20 mouse cellular contexts compared by ENCODE assay signal in the genomic region with DNA sequence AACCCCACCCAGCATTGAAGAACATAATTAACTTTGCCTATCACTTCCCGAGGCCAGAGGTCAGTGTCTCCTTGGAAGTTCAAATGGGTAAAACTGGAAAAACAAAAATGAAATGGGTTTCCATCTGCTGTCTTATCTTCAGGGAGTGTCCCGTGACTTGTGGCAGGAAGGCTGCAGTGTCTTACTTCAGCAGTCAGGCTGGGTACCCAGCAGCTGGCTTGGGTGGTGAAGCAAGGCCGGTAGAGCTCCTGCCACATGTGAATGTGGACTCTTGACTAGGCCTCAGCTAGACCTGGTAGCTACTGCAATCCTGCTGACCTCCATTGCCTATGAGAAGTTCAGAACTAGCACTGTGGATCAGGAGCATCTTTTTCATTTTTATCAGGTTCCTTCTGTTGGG. TPM values are rescaled to one million over a fixed set of nuclear protein-coding genes. Genes with fewer than 3 reads are reported as not detected.
DNase-seq lines count a peak whose midpoint lies in the region; ATAC-seq lines count a peak whose summit lies in the region.
"Had no signal": no experiment of that assay in that cellular context is flagged by ENCODE, and none has a peak within 500 bp of the region (broad histone marks: within the 10 kb centered on the region; RNA-seq: fewer than 3 reads in every experiment).

No protein-coding gene starts in this region.

- 62% methylated on average over 3 of the region's 3 CpGs for WGBS in kidney, embryonic 16.5 days
- 56% methylated on average over 3 of the region's 3 CpGs for WGBS in intestine, embryonic 15.5 days
- WGBS in limb, embryonic 10.5 days = 86% methylated on average over 3 of the region's 3 CpGs

- peaks cover 9% of the 10 kb centered on the region for H3K4me1 ChIP-seq in kidney, embryonic 16.5 days (ENCODE audit: insufficient read depth, low read length)
- H3K4me1 ChIP-seq in intestine, embryonic 15.5 days (replicated peaks) = peaks cover 7% of the 10 kb centered on the region
- no peaks in the 10 kb centered on the region for H3K4me1 ChIP-seq in limb, embryonic 10.5 days
- H3K4me1 ChIP-seq: hindbrain, embryonic 13.5 days had no signal

- H3K27me3 ChIP-seq in kidney, embryonic 16.5 days (ENCODE audit: insufficient read depth, low read length) = no peaks in the 10 kb centered on the region
- H3K27me3 ChIP-seq in intestine, embryonic 15.5 days (replicated peaks) = no peaks in the 10 kb centered on the region
- no peaks in the 10 kb centered on the region for H3K27me3 ChIP-seq in limb, embryonic 10.5 days (ENCODE audit: low read depth, poor library complexity, severe bottlenecking)
- H3K27me3 ChIP-seq: CH12.LX; embryonic facial prominence, embryonic 13.5 days; forebrain, embryonic 12.5 days; heart, embryonic 12.5 days; hindbrain, embryonic 13.5 days had no signal

- peak overlapping the region; percentile 17; the same call in 1 of the 2 replicates for H3K27ac ChIP-seq in kidney, embryonic 16.5 days (ENCODE audit: low read length)
- H3K27ac ChIP-seq in intestine, embryonic 15.5 days = peak overlapping the region; percentile 34; the same call in 1 of the 2 replicates
- H3K27ac ChIP-seq in limb, embryonic 10.5 days = no peak overlapping the region
- H3K27ac ChIP-seq: embryonic facial prominence, embryonic 13.5 days; forebrain, embryonic 12.5 days; hindbrain, embryonic 13.5 days; hindbrain, postnatal 0 days had no signal

- no peak for ATAC-seq in kidney, embryonic 16.5 days (ENCODE audit: low FRiP score, low TSS enrichment)
- ATAC-seq in intestine, embryonic 15.5 days = peak; percentile 63
- ATAC-seq: forebrain, embryonic 16.5 days; hindbrain, postnatal 0 days had no signal

- peaks cover 39% of the 10 kb centered on the region for H3K36me3 ChIP-seq in kidney, embryonic 16.5 days (ENCODE audit: insufficient read depth, low read length)
- H3K36me3 ChIP-seq in intestine, embryonic 15.5 days = peaks cover 22% of the 10 kb centered on the region
- H3K36me3 ChIP-seq in limb, embryonic 10.5 days = peaks cover 60% of the 10 kb centered on the region

- DNase-seq in heart, adult 11 months = peak; percentile 84
- DNase-seq in heart, postnatal 25 days (ENCODE audit: low spot score) = no peak
- no peak for DNase-seq in kidney, adult 9 months
- DNase-seq in limb, embryonic 10.5 days (ENCODE audit: low spot score) = peak; percentile 21
- no peak for DNase-seq in left cerebral cortex, adult 8-10 months (ENCODE audit: low spot score in 2 of 2)
- DNase-seq: adrenal gland, adult 2 months; adrenal gland, postnatal 25 days; cerebellum, adult 18-20 months; cerebellum, adult 9-11 months; cerebellum, postnatal 36 days; gastrocnemius, postnatal 36 days had no signal

- no peak overlapping the region for H3K9ac ChIP-seq in kidney, embryonic 16.5 days (replicated peaks; ENCODE audit: low read length)
- no peak overlapping the region for H3K9ac ChIP-seq in intestine, embryonic 15.5 days
- H3K9ac ChIP-seq: embryonic facial prominence, embryonic 13.5 days; forebrain, embryonic 12.5 days; heart, embryonic 12.5 days; hindbrain, embryonic 13.5 days had no signal

- no peak overlapping the region for H3K4me2 ChIP-seq in kidney, embryonic 16.5 days (replicated peaks; ENCODE audit: low read depth, low read length)
- no peak overlapping the region for H3K4me2 ChIP-seq in intestine, embryonic 15.5 days (replicated peaks)
- H3K4me2 ChIP-seq: embryonic facial prominence, embryonic 13.5 days; forebrain, embryonic 12.5 days; heart, embryonic 12.5 days; hindbrain, embryonic 13.5 days had no signal

- H3K4me3 ChIP-seq in kidney, embryonic 16.5 days (ENCODE audit: low read length) = no peak overlapping the region
- no peak overlapping the region for H3K4me3 ChIP-seq in intestine, embryonic 15.5 days (replicated peaks)
- no peak overlapping the region for H3K4me3 ChIP-seq in limb, embryonic 10.5 days
- H3K4me3 ChIP-seq: embryonic facial prominence, embryonic 13.5 days; forebrain, embryonic 12.5 days; heart, embryonic 12.5 days; hindbrain, embryonic 13.5 days had no signal

- H3K9me3 ChIP-seq in kidney, embryonic 16.5 days (ENCODE audit: low read length) = no peaks in the 10 kb centered on the region
- H3K9me3 ChIP-seq in intestine, embryonic 15.5 days = no peaks in the 10 kb centered on the region
- no peaks in the 10 kb centered on the region for H3K9me3 ChIP-seq in limb, embryonic 10.5 days (replicated peaks)
- H3K9me3 ChIP-seq: embryonic facial prominence, embryonic 13.5 days; forebrain, embryonic 12.5 days; heart, embryonic 12.5 days; hindbrain, embryonic 13.5 days had no signal

- intact Hi-C loops in heart, postnatal 25 days (cut with DNase I) = loop anchor here (5.0 kb wide), 1 partner anchor 363 kb away; no protein-coding TSS in a partner anchor

RNA-seq across cellular contexts. Expression of gene Sacm1l, which starts 8.8 kb away (rescaled TPM):
- 10 to 100 TPM; 32.4 to 35.8 TPM for total RNA-seq in heart, postnatal 25 days (2021)
- polyA plus RNA-seq in kidney, embryonic 16.5 days (2015; fragmentation: Nextera tagmentation; extraction: Ambion mirVana) = 63.8 and 68.7 TPM in 2 replicates
- 67.8 and 69.5 TPM in 2 replicates for polyA plus RNA-seq in intestine, embryonic 15.5 days (2015; fragmentation: Nextera tagmentation; extraction: Ambion mirVana)
- polyA plus RNA-seq in limb, embryonic 10.5 days (2016; fragmentation: Nextera tagmentation; extraction: Ambion mirVana) = 39.9 and 45.3 TPM in 2 replicates
- total RNA-seq in left cerebral cortex, adult 8-10 months (2022) = 10 to 100 TPM; 60.6 to 65.9 (median 62.7) TPM

RNA-seq across cellular contexts. Expression of gene Limd1, which starts 42.2 kb away (rescaled TPM):
- 10 to 100 TPM; 31.2 to 37.8 TPM for total RNA-seq in heart, postnatal 25 days (2021)
- polyA plus RNA-seq in kidney, embryonic 16.5 days (2015; fragmentation: Nextera tagmentation; extraction: Ambion mirVana) = 55.7 and 58.1 TPM in 2 replicates
- 51.9 and 52.3 TPM in 2 replicates for polyA plus RNA-seq in intestine, embryonic 15.5 days (2015; fragmentation: Nextera tagmentation; extraction: Ambion mirVana)
- 55.2 and 55.8 TPM in 2 replicates for polyA plus RNA-seq in limb, embryonic 10.5 days (2016; fragmentation: Nextera tagmentation; extraction: Ambion mirVana)
- 10 to 100 TPM in 1 of 4 experiments, 1 to 10 TPM in 3; 7.7 to 10.1 (median 8.0) TPM for total RNA-seq in left cerebral cortex, adult 8-10 months (2022)

Comparison
In these comparisons a context has a peak if more than half of its experiments do, and no peak if none do; other contexts are left out.
1. DNase-seq: peak in heart, adult 11 months (single experiment) and limb, embryonic 10.5 days (single experiment); none in heart, postnatal 25 days (single experiment), kidney, adult 9 months (single experiment) and left cerebral cortex, adult 8-10 months (0 of 2).